Mouse (Mus musculus) CH12.LX (cell line): ENCODE data around the gene Crls1. TPM values are rescaled to one million over a fixed set of nuclear protein-coding genes. Genes with fewer than 3 reads are reported as not detected.

Source experiments
- DNase-seq: peaks from one replicate; pipeline ENCODE4 v3.0.0-alpha.2; 2013; ENCODE audit errors: extremely low read depth
- H3K27ac ChIP-seq: 2 replicates; pipeline ENCODE4 v1.5.1; 2012; ENCODE audit warnings: low read depth, mild to moderate bottlenecking, control low read depth, moderate library complexity; ENCODE audit not compliant: insufficient read depth
- H3K27me3 ChIP-seq: replicated peaks from 2 replicates; pipeline ENCODE3; 2012; ENCODE audit warnings: inconsistent platforms
- H3K36me3 ChIP-seq, 2 experiments: replicated peaks in 1 of 2; 2 replicates each; pipeline versions ENCODE3 to v1.6.1; 2012; ENCODE audit warnings: inconsistent platforms in 1 of 2, low read length in 1 of 2, mild to moderate bottlenecking in 1 of 2, mixed read lengths in 1 of 2, moderate library complexity in 1 of 2; ENCODE audit not compliant: control insufficient read depth in 1 of 2, insufficient read depth in 1 of 2
- H3K4me1 ChIP-seq, 2 experiments: 2 replicates each; pipeline ENCODE4 v1.6.1; 2012; ENCODE audit warnings: inconsistent platforms in 1 of 2, moderate library complexity in 1 of 2; ENCODE audit not compliant: insufficient read depth in 2 of 2, control insufficient read depth in 1 of 2
- H3K4me2 ChIP-seq: 2 replicates; pipeline ENCODE4 v1.6.1; 2012; ENCODE audit warnings: low read depth, mild to moderate bottlenecking, control low read depth; ENCODE audit not compliant: poor library complexity, insufficient read depth, severe bottlenecking
- H3K4me3 ChIP-seq, 3 experiments: fragments of 150-350 bp in 1 of 3; sonication (generic) in 1 of 3; replicated peaks in 1 of 3; 2 replicates each; pipeline versions ENCODE3 to v1.5.1; 2011 to 2012; ENCODE audit warnings: low read depth in 2 of 3, low read length in 2 of 3, mild to moderate bottlenecking in 2 of 3, moderate library complexity in 2 of 3, control low read depth in 1 of 3, improper control_type of control experiment in 1 of 3, inconsistent platforms in 1 of 3, mixed read lengths in 1 of 3; ENCODE audit not compliant: poor library complexity in 1 of 3
- H3K79me2 ChIP-seq: replicated peaks from 2 replicates; pipeline ENCODE4 v1.6.1; 2012; ENCODE audit warnings: mild to moderate bottlenecking, moderate library complexity; ENCODE audit not compliant: control insufficient read depth, poor library complexity, insufficient read depth, severe bottlenecking; ENCODE audit errors: extremely low read depth
- H3K9ac ChIP-seq: 2 replicates; pipeline ENCODE4 v1.6.1; 2012; ENCODE audit warnings: low read depth, mild to moderate bottlenecking, control low read depth, moderate library complexity; ENCODE audit not compliant: insufficient read depth
- H3K9me3 ChIP-seq: replicated peaks from 2 replicates; pipeline ENCODE3; 2012; ENCODE audit warnings: low read length, inconsistent platforms, mixed read lengths
- BHLHE40 ChIP-seq: IDR thresholded peaks from 2 replicates; pipeline ENCODE4 v1.6.1; 2011; ENCODE audit warnings: mild to moderate bottlenecking, low read depth, low read length, improper control_type of control experiment
- HCFC1 ChIP-seq: IDR thresholded peaks from 2 replicates; pipeline ENCODE4 v1.6.1; 2012; ENCODE audit warnings: low read depth, mild to moderate bottlenecking, inconsistent platforms, low read length, improper control_type of control experiment
- IRF4 ChIP-seq: IDR thresholded peaks from 2 replicates; pipeline ENCODE4 v1.6.1; 2014; ENCODE audit warnings: low read depth, mild to moderate bottlenecking, inconsistent platforms, low read length, improper control_type of control experiment
- KAT2A ChIP-seq: IDR thresholded peaks from 2 replicates; pipeline ENCODE4 v1.6.1; 2012; ENCODE audit warnings: low read length, improper control_type of control experiment, inconsistent platforms; ENCODE audit not compliant: insufficient replicate concordance
- MAFK ChIP-seq: IDR thresholded peaks from 2 replicates; pipeline ENCODE4 v1.6.1; 2011; ENCODE audit warnings: low read length, improper control_type of control experiment; ENCODE audit not compliant: insufficient replicate concordance
- MAX ChIP-seq: IDR thresholded peaks from 2 replicates; pipeline ENCODE4 v1.6.1; 2011; ENCODE audit warnings: low read length, improper control_type of control experiment
- MEF2A ChIP-seq: IDR thresholded peaks from 2 replicates; pipeline ENCODE4 v1.6.1; 2014; ENCODE audit warnings: low read depth, mild to moderate bottlenecking, inconsistent platforms, low read length, improper control_type of control experiment, borderline replicate concordance
- MXI1 ChIP-seq: IDR thresholded peaks from 2 replicates; pipeline ENCODE4 v1.6.1; 2011; ENCODE audit warnings: mild to moderate bottlenecking, low read depth, low read length, improper control_type of control experiment
- NRF1 ChIP-seq: IDR thresholded peaks from 2 replicates; pipeline ENCODE4 v1.6.1; 2014; ENCODE audit warnings: low read depth, mild to moderate bottlenecking, inconsistent platforms, low read length, improper control_type of control experiment, moderate library complexity
- PAX5 ChIP-seq: IDR thresholded peaks from 2 replicates; pipeline ENCODE4 v1.6.1; 2012; ENCODE audit warnings: low read length, inconsistent platforms, mixed read lengths
- POLR2A ChIP-seq: IDR thresholded peaks from 2 replicates; pipeline ENCODE4 v1.6.1; 2011; ENCODE audit warnings: low read depth, mild to moderate bottlenecking, improper control_type of control experiment, low read length
- RAD21 ChIP-seq: IDR thresholded peaks from 2 replicates; pipeline ENCODE4 v1.6.1; 2011; ENCODE audit warnings: low read depth, mild to moderate bottlenecking, low read length, improper control_type of control experiment, moderate library complexity
- RCOR1 ChIP-seq: conservative IDR thresholded peaks from 2 replicates; pipeline ENCODE4 v1.6.1; 2012; ENCODE audit warnings: low read depth, mild to moderate bottlenecking, inconsistent platforms, low read length, improper control_type of control experiment
- SIN3A ChIP-seq: IDR thresholded peaks from 2 replicates; pipeline ENCODE4 v1.6.1; 2012; ENCODE audit warnings: low read length, improper control_type of control experiment, inconsistent platforms
- TBP ChIP-seq: conservative IDR thresholded peaks from 2 replicates; pipeline ENCODE4 v1.6.1; 2011; ENCODE audit warnings: low read depth, low read length, improper control_type of control experiment
- USF1 ChIP-seq: IDR thresholded peaks from 2 replicates; pipeline ENCODE4 v1.6.1; 2014; ENCODE audit warnings: low read depth, mild to moderate bottlenecking, inconsistent platforms, low read length, improper control_type of control experiment
- USF2 ChIP-seq: conservative IDR thresholded peaks from 2 replicates; pipeline ENCODE4 v1.6.1; 2011; ENCODE audit warnings: low read depth, low read length, improper control_type of control experiment
- ZC3H11A ChIP-seq: IDR thresholded peaks from 2 replicates; pipeline ENCODE4 v1.6.1; 2012; ENCODE audit warnings: low read depth, mild to moderate bottlenecking, inconsistent platforms, low read length, improper control_type of control experiment
- ZMIZ1 ChIP-seq: IDR thresholded peaks from 2 replicates; pipeline ENCODE4 v1.6.1; 2012; ENCODE audit warnings: low read depth, mild to moderate bottlenecking, inconsistent platforms, low read length, improper control_type of control experiment
- ZNF384 ChIP-seq: IDR thresholded peaks from 2 replicates; pipeline ENCODE4 v1.6.1; 2012; ENCODE audit warnings: low read depth, low read length, improper control_type of control experiment, inconsistent platforms
- dilution Hi-C: fragments of 300-500 bp; cut with MboI; formaldehyde crosslinking; loops from 2 replicates; pipeline ENCODE4 v1.14.3; 2020; ENCODE audit warnings: low sequenced_read_pairs; ENCODE audit not compliant: extremely low pct_unique_long_range_greater_than_20kb, extremely low pct_ligation_motif_present
- in situ Hi-C: fragments of 300-500 bp; cut with MboI; formaldehyde crosslinking; loops from 3 replicates; pipeline ENCODE4 v1.14.3; 2019; ENCODE audit warnings: low sequenced_read_pairs, low pct_ligation_motif_present, low pct_unique_long_range_greater_than_20kb, mixed read lengths
- polyA plus RNA-seq: library from polyadenylated mRNA; unstranded; fragments of >175 nt; gene quantifications from 2 replicates; pipeline ENCODE4 v1.2.1, GENCODE M21; 2012; ENCODE audit warnings: low read depth; ENCODE audit not compliant: insufficient read length
- total RNA-seq, 2 experiments: library from RNA; depleted of rRNA; stranded (reverse); fragments of 300-350 nt in 1 of 2; fragments of >200 nt in 1 of 2; gene quantifications; 2 replicates each; pipeline ENCODE4 v1.2.3; 2012 to 2014

The Crls1 gene
- total and polyA plus RNA-seq, 3 experiments: 31.8 to 105 (median 44.9) TPM

DNA sequence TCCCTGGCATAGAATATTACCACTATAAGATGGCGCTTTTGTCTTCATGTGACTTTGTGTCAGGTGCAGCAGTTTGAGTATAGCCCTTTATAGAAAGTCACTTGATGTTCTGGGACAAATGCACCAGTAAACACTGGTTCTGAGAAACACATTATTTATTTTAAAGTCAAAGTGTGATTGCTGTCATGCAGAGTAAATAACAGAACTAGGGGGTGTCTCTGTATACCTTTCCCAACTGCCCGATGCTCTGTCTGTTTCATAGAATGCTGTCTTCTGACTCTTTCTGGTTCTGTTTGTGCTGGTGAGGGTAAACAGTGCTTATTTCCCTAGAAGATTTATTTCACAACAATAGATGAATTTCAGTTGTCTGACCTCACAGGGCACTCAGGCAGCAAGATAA, 16.9 kb downstream of the Crls1 start:
- no peak overlapping the region for H3K4me2 ChIP-seq
- no peak overlapping the region for H3K9ac ChIP-seq
- dilution Hi-C loops (no loop called here), in situ Hi-C loops (no loop called here)
- no peak overlapping the region for H3K27ac ChIP-seq
- TF ChIP-seq MEF2A (no peak), SIN3A (no peak), BHLHE40 (no peak)
- H3K79me2 ChIP-seq: peaks cover 3% of the 10 kb centered on the region; the same call in 1 of the 2 replicates
- H3K27me3 ChIP-seq: no peaks in the 10 kb centered on the region
- DNase-seq: no peak
- H3K4me1 ChIP-seq: no peaks in the 10 kb centered on the region
- no peak overlapping the region for H3K4me3 ChIP-seq
- H3K9me3 ChIP-seq: no peaks in the 10 kb centered on the region
- H3K36me3 ChIP-seq: peaks cover 32 to 78% of the 10 kb centered on the region in 2 experiments

DNA sequence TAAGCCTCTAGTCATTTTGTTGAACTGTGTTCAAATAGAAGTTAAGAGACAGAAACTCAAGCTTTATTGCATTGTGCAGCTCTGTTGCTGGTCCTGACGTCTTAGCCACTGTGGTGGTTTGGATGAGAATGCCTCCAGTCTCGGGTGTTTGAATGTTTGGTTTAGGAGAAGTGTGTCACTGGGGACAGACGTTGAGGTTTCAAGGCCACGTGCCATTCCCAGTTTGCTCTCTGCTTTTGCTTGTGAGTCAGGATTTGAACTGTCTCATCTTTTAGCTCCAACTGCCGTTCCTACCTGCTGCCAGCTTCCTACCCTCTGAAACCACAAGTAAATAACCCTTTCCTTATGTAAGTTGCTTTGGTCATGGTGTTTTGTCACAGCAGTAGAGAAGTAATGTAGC, 21.1 kb downstream of the Crls1 start:
- Histone ChIP-seq H3K79me2 (no peaks in the 10 kb centered on the region), H3K9me3 (no peaks in the 10 kb centered on the region), H3K27me3 (no peaks in the 10 kb centered on the region), H3K27ac (no peak overlapping the region), H3K4me1 (peaks cover 0 to 7% of the 10 kb centered on the region in 2 experiments; a peak in 2 of 4 replicates), H3K4me3 (no peak overlapping the region), H3K36me3 (peaks cover 29 to 46% of the 10 kb centered on the region in 2 experiments), H3K9ac (no peak overlapping the region), H3K4me2 (no peak overlapping the region)
- dilution Hi-C loops: no loop called here
- in situ Hi-C loops: no loop called here
- DNase-seq: no peak
- TF ChIP-seq MAFK (no peak), ZC3H11A (no peak), ZNF384 (no peak), NRF1 (no peak), MXI1 (no peak), PAX5 (no peak)
- TF ChIP-seq, all 38 proteins: peak for 0

DNA sequence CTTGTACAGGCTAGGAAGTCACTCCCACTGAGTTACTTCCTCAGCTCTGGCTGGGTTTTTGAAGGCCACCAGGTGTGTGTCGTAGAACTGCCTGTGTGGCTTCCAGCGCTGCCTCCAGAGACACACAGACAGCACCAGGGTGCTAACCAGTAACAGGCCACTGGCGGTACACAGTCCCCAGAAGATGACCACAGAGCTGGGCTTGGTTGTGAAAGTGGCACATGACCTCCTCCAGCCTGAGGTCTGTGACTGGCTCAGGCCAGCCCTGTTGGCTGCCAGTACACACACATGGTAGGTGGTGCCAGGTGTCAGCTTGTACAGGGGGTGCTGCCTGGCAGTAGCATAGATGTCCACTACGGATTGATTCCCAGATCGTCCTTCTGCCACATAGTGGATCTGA, 23.2 kb downstream of the Crls1 start:
- Histone ChIP-seq H3K9ac (no peak overlapping the region), H3K27me3 (peaks cover under 1% of the 10 kb centered on the region), H3K4me3 (no peak overlapping the region), H3K27ac (no peak overlapping the region), H3K4me1 (peaks cover 0 to 7% of the 10 kb centered on the region in 2 experiments; a peak in 2 of 4 replicates), H3K36me3 (peaks cover 18 to 27% of the 10 kb centered on the region in 2 experiments), H3K79me2 (no peaks in the 10 kb centered on the region), H3K9me3 (no peaks in the 10 kb centered on the region), H3K4me2 (no peak overlapping the region)
- in situ Hi-C loops (no loop called here), dilution Hi-C loops (no loop called here)
- TF ChIP-seq ZC3H11A (no peak), POLR2A (no peak), USF2 (no peak), ZNF384 (no peak), MXI1 (no peak), KAT2A (no peak), RAD21 (no peak), USF1 (no peak), MAFK (no peak), RCOR1 (no peak), TBP (no peak), HCFC1 (no peak), ZMIZ1 (no peak), PAX5 (no peak), MAX (no peak), IRF4 (no peak), NRF1 (no peak)
- DNase-seq: no peak
